Mouse (Mus musculus) intestine, embryonic 14.5 days (tissue): ENCODE measurements around the gene Gpr1. TPM values are rescaled to one million over a fixed set of nuclear protein-coding genes. Genes with fewer than 3 reads are reported as not detected.

Source experiments
- ATAC-seq: fragments of 200-750 bp; cut with Nextera tagmentation; replicated peaks from 2 replicates; pipeline ENCODE4 v1.8.0; 2017; ENCODE audit warnings: low read depth, moderate number of reproducible peaks, moderate TSS enrichment, moderate library complexity; ENCODE audit not compliant: low FRiP score, low TSS enrichment
- DNase-seq: peaks from one replicate; pipeline ENCODE4 v3.0.0-alpha.2; 2018; ENCODE audit warnings: low spot score
- H3K27ac ChIP-seq: fragments of 300-500 bp; sonication (generic); 2 replicates; pipeline ENCODE4 v1.5.1; 2014; ENCODE audit warnings: low read depth, mild to moderate bottlenecking, control low read depth
- H3K27me3 ChIP-seq: fragments of 300-500 bp; sonication (generic); replicated peaks from 2 replicates; pipeline ENCODE4 v1.6.1; 2014; ENCODE audit warnings: low read length, control low read depth; ENCODE audit not compliant: control insufficient read depth, insufficient read depth
- H3K36me3 ChIP-seq: fragments of 300-500 bp; sonication (generic); 2 replicates; pipeline ENCODE4 v1.6.1; 2014; ENCODE audit warnings: low read length, control low read depth; ENCODE audit not compliant: control insufficient read depth, insufficient read depth
- H3K4me1 ChIP-seq: fragments of 300-500 bp; sonication (generic); replicated peaks from 2 replicates; pipeline ENCODE4 v1.6.1; 2014; ENCODE audit warnings: low read length, control low read depth, mixed read lengths; ENCODE audit not compliant: control insufficient read depth, insufficient read depth
- H3K4me2 ChIP-seq: fragments of 300-500 bp; sonication (generic); 2 replicates; pipeline ENCODE4 v1.6.1; 2014; ENCODE audit warnings: low read length
- H3K4me3 ChIP-seq: fragments of 300-500 bp; sonication (generic); 2 replicates; pipeline ENCODE4 v1.5.1; 2014; ENCODE audit warnings: low read depth, low read length, control low read depth, mixed read lengths
- H3K9ac ChIP-seq: fragments of 300-500 bp; sonication (generic); 2 replicates; pipeline ENCODE4 v1.6.1; 2014; ENCODE audit warnings: mild to moderate bottlenecking, low read length
- H3K9me3 ChIP-seq: fragments of 300-500 bp; sonication (generic); 2 replicates; pipeline ENCODE4 v1.6.1; 2016; ENCODE audit warnings: low read length, control low read depth; ENCODE audit not compliant: control insufficient read depth
- WGBS: fragments of 180-500 bp; shearing (Covaris S2); extraction: QIAGEN DNeasy Blood & Tissue Kit; methylation state at CpG from one replicate; pipeline ENCODE4 v1.1.7; 2014; 5-methylcytosine and 5-hydroxymethylcytosine counted together
- polyA plus RNA-seq: library from polyadenylated mRNA; unstranded; fragments of >200 nt; fragmentation: Nextera tagmentation; extraction: Ambion mirVana; gene quantifications from 2 replicates; pipeline ENCODE4 v1.2.1, GENCODE M21; 2014

Gpr1 gene
- polyA plus RNA-seq, 1 experiment from 2014 or later = not detected

- DNase-seq = no peak
- H3K27ac ChIP-seq = no peak overlapping the region
- 54% methylated on average over 4 of the region's 4 CpGs for WGBS
- no peaks in the 10 kb centered on the region for H3K36me3 ChIP-seq
- no peak overlapping the region for H3K4me2 ChIP-seq
- no peaks in the 10 kb centered on the region; the same call in 1 of the 2 replicates for H3K4me1 ChIP-seq
- H3K9me3 ChIP-seq = no peaks in the 10 kb centered on the region
- no peaks in the 10 kb centered on the region for H3K27me3 ChIP-seq
- no peak overlapping the region for H3K9ac ChIP-seq
- no peak for ATAC-seq
- no peak overlapping the region for H3K4me3 ChIP-seq
These were observed 25.0 kb upstream of the Gpr1 start for GRCm38 (mm10) chr1:63239305-63239704.

DNA sequence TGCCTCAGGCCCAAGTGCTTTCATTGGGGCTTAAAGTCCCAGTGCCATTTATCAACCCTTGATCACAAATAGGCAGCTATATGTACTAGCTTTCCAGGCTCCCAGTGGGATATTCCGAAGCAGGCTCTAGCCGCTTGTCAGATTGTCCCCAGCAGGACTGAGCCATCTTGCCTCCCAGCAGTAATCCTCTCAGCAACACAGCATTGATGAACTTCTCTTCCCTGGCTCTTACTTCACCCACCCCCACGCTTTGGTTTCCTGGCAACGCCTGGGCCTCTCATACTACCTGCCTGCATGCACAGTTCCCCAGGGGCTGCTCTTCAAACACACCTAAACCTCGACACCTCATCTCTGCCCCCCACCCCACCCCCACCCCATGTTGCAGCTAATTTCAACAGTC is 23.0 kb upstream of the Gpr1 start:
- H3K9me3 ChIP-seq = no peaks in the 10 kb centered on the region
- H3K27ac ChIP-seq = no peak overlapping the region
- H3K36me3 ChIP-seq = no peaks in the 10 kb centered on the region
- no peak overlapping the region for H3K4me2 ChIP-seq
- H3K4me1 ChIP-seq = no peaks in the 10 kb centered on the region; the same call in 1 of the 2 replicates
- no peaks in the 10 kb centered on the region for H3K27me3 ChIP-seq
- H3K4me3 ChIP-seq = no peak overlapping the region
- DNase-seq (peak; percentile 41), ATAC-seq (no peak)
- H3K9ac ChIP-seq = no peak overlapping the region
- WGBS = 28% methylated on average over 5 of the region's 5 CpGs

GRCm38 (mm10) chr1:63227241-63227640 is 12.9 kb upstream of the Gpr1 start:
- H3K4me1 ChIP-seq = no peaks in the 10 kb centered on the region
- H3K4me3 ChIP-seq = no peak overlapping the region
- H3K9ac ChIP-seq = no peak overlapping the region
- WGBS = 83% methylated on average over 5 of the region's 5 CpGs
- H3K36me3 ChIP-seq = no peaks in the 10 kb centered on the region
- ATAC-seq (no peak), DNase-seq (peak; percentile 32)
- no peaks in the 10 kb centered on the region for H3K9me3 ChIP-seq
- H3K4me2 ChIP-seq = no peak overlapping the region
- no peaks in the 10 kb centered on the region for H3K27me3 ChIP-seq
- H3K27ac ChIP-seq = no peak overlapping the region

GRCm38 (mm10) chr1:63225890-63226289 is 11.5 kb upstream of the Gpr1 start:
- Histone ChIP-seq H3K4me2 (no peak overlapping the region), H3K27me3 (no peaks in the 10 kb centered on the region), H3K4me1 (no peaks in the 10 kb centered on the region), H3K9me3 (no peaks in the 10 kb centered on the region), H3K4me3 (no peak overlapping the region), H3K9ac (no peak overlapping the region), H3K27ac (no peak overlapping the region), H3K36me3 (no peaks in the 10 kb centered on the region)
- ATAC-seq (no peak), DNase-seq (no peak)
- WGBS = 6% methylated on average over 7 of the region's 7 CpGs

DNA sequence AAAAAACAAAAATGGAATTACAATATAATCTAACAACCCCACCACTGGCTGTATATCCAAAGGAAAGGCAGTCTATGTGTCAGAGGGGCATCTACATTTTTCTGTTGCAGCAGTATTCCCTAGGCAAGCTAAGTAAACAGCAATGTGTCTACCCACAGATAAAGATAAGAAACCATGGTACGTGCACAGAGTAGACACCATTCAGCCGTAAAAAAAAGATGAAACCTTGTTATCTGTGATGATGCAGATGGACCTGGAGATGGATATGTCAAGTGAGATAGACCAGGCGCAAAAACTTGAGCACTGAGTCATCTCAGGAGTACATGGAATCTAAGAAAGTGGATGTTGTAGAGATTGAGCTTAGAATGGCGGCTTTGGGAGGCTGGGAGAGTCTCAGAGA is 10.7 kb upstream of the Gpr1 start:
- Histone ChIP-seq H3K4me1 (no peaks in the 10 kb centered on the region), H3K9ac (no peak overlapping the region), H3K9me3 (no peaks in the 10 kb centered on the region), H3K4me2 (no peak overlapping the region), H3K4me3 (no peak overlapping the region), H3K27me3 (no peaks in the 10 kb centered on the region), H3K36me3 (no peaks in the 10 kb centered on the region), H3K27ac (no peak overlapping the region)
- DNase-seq (peak; percentile 21), ATAC-seq (no peak)
- WGBS = 46% methylated on average over 4 of the region's 4 CpGs

GRCm38 (mm10) chr1:63219277-63219676 is 4.9 kb upstream of the Gpr1 start:
- Histone ChIP-seq H3K36me3 (no peaks in the 10 kb centered on the region), H3K9me3 (no peaks in the 10 kb centered on the region), H3K9ac (no peak overlapping the region), H3K4me2 (no peak overlapping the region), H3K4me3 (no peak overlapping the region), H3K27me3 (no peaks in the 10 kb centered on the region), H3K4me1 (no peaks in the 10 kb centered on the region), H3K27ac (no peak overlapping the region)
- ATAC-seq (no peak), DNase-seq (no peak)
- WGBS = 92% methylated on average over 4 of the region's 4 CpGs

DNA sequence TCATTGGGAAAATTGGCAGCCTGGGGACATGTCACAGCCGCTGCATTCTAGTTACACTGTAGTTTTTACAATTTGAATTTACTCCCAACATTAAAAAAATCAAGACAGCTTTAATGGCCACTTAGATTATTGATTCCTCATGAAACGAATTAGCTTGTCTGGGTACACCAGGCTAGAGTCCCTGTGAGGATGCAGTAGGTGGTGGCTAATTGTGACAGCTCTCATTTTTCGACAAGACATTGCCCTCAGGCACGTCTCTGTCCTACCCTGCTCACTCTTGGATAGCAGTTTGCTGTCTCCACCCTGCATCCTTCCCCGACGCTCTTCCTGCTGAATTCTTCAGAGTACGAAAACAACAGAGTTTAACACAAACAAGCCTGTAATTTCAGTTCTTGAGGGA is 288 bp upstream of the Gpr1 start:
- Histone ChIP-seq H3K27me3 (no peaks in the 10 kb centered on the region), H3K36me3 (no peaks in the 10 kb centered on the region), H3K9ac (no peak overlapping the region), H3K9me3 (no peaks in the 10 kb centered on the region), H3K4me3 (no peak overlapping the region), H3K27ac (no peak overlapping the region), H3K4me2 (no peak overlapping the region), H3K4me1 (no peaks in the 10 kb centered on the region; the same call in 1 of the 2 replicates)
- WGBS = 59% methylated on average over 7 of the region's 7 CpGs
- ATAC-seq (no peak), DNase-seq (no peak)

- 26% methylated on average over 22 of the region's 22 CpGs for WGBS
- Histone ChIP-seq H3K36me3 (no peaks in the 10 kb centered on the region), H3K4me3 (no peak overlapping the region), H3K4me2 (peak overlapping the region; percentile 16; the same call in 1 of the 2 replicates), H3K27me3 (no peaks in the 10 kb centered on the region), H3K4me1 (no peaks in the 10 kb centered on the region; the same call in 1 of the 2 replicates), H3K9me3 (no peaks in the 10 kb centered on the region), H3K27ac (no peak overlapping the region), H3K9ac (no peak overlapping the region)
- DNase-seq = peak; percentile 59
- ATAC-seq = no peak
These were observed 669 bp downstream of the Gpr1 start for GRCm38 (mm10) chr1:63213478-63214270.
